Mouse (Mus musculus) layer of hippocampus, adult 2 months (tissue): ENCODE measurements around the gene Sirt5. TPM values are rescaled to one million over a fixed set of nuclear protein-coding genes. Genes with fewer than 3 reads are reported as not detected.

Source experiments
- DNase-seq, 2 experiments: peaks; one replicate each; pipeline ENCODE4 v3.0.0; 2022; ENCODE audit warnings: low spot score in 2 of 2
- H3K27ac ChIP-seq: fragments of 200-600 bp; 2 replicates; pipeline ENCODE4 v1.8.1; 2022
- H3K4me3 ChIP-seq: fragments of 200-600 bp; 2 replicates; pipeline ENCODE4 v1.8.1; 2022; ENCODE audit warnings: mild to moderate bottlenecking
- CTCF ChIP-seq: fragments of 200-600 bp; conservative IDR thresholded peaks from 2 replicates; pipeline ENCODE4 v1.8.1; 2022; ENCODE audit warnings: antibody characterized with exemption, mild to moderate bottlenecking, moderate library complexity
- long read RNA-seq, 2 experiments: library from polyadenylated mRNA; stranded (forward); transcript quantifications; one replicate each; pipeline ENCODE4 v2.0.0; 2021; ENCODE audit warnings: borderline mapping rate in 2 of 2
- total RNA-seq, 2 experiments: library from RNA; stranded (reverse); gene quantifications; 2 replicates each; pipeline ENCODE4 v1.2.3; 2021

Gene Sirt5
- total RNA-seq: 10 to 100 TPM; 16.3 to 21.7 TPM
- long read RNA-seq, experiment 1, partial matches to known transcripts: 0 of 8 reads
- long read RNA-seq, experiment 1, other reads (novel, unspliced or antisense): 5 of 8 reads
- long read RNA-seq, experiment 2, transcript Sirt5-211 (9 exons, 1,398 nt): major isoform, 6 of 14 reads
- long read RNA-seq, experiment 2, partial matches to known transcripts: 2 of 14 reads
- long read RNA-seq, experiment 2, other reads (novel, unspliced or antisense): 6 of 14 reads

- TF ChIP-seq CTCF: peak; percentile 96
- peak within 1 kb of the TSS; percentile 84 for H3K27ac ChIP-seq
- DNase-seq: peak; percentile 71 to 85
Measured at GRCm38 (mm10) chr13:43364985-43365824, at the start of gene Sirt5. Sirt5 (plus strand) TSS chr13:43365496.

GRCm38 (mm10) chr13:43317411-43317810 lies 47.9 kb upstream of the Sirt5 start:
- Histone ChIP-seq H3K4me3 (no peak overlapping the region), H3K27ac (no peak overlapping the region)
- DNase-seq: no peak
- TF ChIP-seq CTCF: no peak

More at GRCm38 (mm10) chr13:43364985-43365824, at the start of gene Sirt5:
- peak within 1 kb of the TSS; percentile 73 for H3K4me3 ChIP-seq

GRCm38 (mm10) chr13:43319396-43319795 lies 45.9 kb upstream of the Sirt5 start:
- H3K27ac ChIP-seq: no peak overlapping the region
- no peak overlapping the region for H3K4me3 ChIP-seq
- DNase-seq: no peak
- no peak for TF ChIP-seq CTCF

- Histone ChIP-seq H3K27ac (no peak overlapping the region), H3K4me3 (no peak overlapping the region)
- no peak for DNase-seq
- peak; percentile 68 for TF ChIP-seq CTCF
Measured at GRCm38 (mm10) chr13:43321492-43321891, 43.8 kb upstream of the Sirt5 start.

GRCm38 (mm10) chr13:43325427-43325826 lies 39.9 kb upstream of the Sirt5 start:
- Histone ChIP-seq H3K27ac (no peak overlapping the region), H3K4me3 (no peak overlapping the region)
- no peak for TF ChIP-seq CTCF
- DNase-seq: no peak

GRCm38 (mm10) chr13:43331721-43332444 lies 33.4 kb upstream of the Sirt5 start:
- no peak overlapping the region for H3K4me3 ChIP-seq
- no peak overlapping the region for H3K27ac ChIP-seq
- DNase-seq: no peak
- no peak for TF ChIP-seq CTCF

GRCm38 (mm10) chr13:43332591-43332990 lies 32.7 kb upstream of the Sirt5 start:
- Histone ChIP-seq H3K4me3 (no peak overlapping the region), H3K27ac (no peak overlapping the region)
- no peak for DNase-seq
- TF ChIP-seq CTCF: peak; percentile 66

GRCm38 (mm10) chr13:43336425-43337221 lies 28.7 kb upstream of the Sirt5 start:
- DNase-seq: no peak
- Histone ChIP-seq H3K4me3 (no peak overlapping the region), H3K27ac (no peak overlapping the region)
- TF ChIP-seq CTCF: no peak

- no peak overlapping the region for H3K4me3 ChIP-seq
- no peak for TF ChIP-seq CTCF
- DNase-seq: no peak
Measured at GRCm38 (mm10) chr13:43338001-43338400, 27.3 kb upstream of the Sirt5 start.

GRCm38 (mm10) chr13:43338632-43339031 lies 26.7 kb upstream of the Sirt5 start:
- TF ChIP-seq CTCF: no peak
- no peak overlapping the region for H3K27ac ChIP-seq
- no peak for DNase-seq
- H3K4me3 ChIP-seq: no peak overlapping the region

More at GRCm38 (mm10) chr13:43338001-43338400, 27.3 kb upstream of the Sirt5 start:
- no peak overlapping the region for H3K27ac ChIP-seq

GRCm38 (mm10) chr13:43346825-43347224 lies 18.5 kb upstream of the Sirt5 start:
- TF ChIP-seq CTCF: no peak
- DNase-seq: no peak
- no peak overlapping the region for H3K4me3 ChIP-seq

GRCm38 (mm10) chr13:43349376-43349775 lies 15.9 kb upstream of the Sirt5 start:
- Histone ChIP-seq H3K4me3 (no peak overlapping the region), H3K27ac (no peak overlapping the region)
- TF ChIP-seq CTCF: no peak
- DNase-seq: no peak

More at GRCm38 (mm10) chr13:43346825-43347224, 18.5 kb upstream of the Sirt5 start:
- no peak overlapping the region for H3K27ac ChIP-seq
